Mouse (Mus musculus): ENCODE measurements around the gene Lrmda. TPM values are rescaled to one million over a fixed set of nuclear protein-coding genes. Genes with fewer than 3 reads are reported as not detected.

The Lrmda gene
- polyA plus RNA-seq, 1 experiment, result not detected

DNA sequence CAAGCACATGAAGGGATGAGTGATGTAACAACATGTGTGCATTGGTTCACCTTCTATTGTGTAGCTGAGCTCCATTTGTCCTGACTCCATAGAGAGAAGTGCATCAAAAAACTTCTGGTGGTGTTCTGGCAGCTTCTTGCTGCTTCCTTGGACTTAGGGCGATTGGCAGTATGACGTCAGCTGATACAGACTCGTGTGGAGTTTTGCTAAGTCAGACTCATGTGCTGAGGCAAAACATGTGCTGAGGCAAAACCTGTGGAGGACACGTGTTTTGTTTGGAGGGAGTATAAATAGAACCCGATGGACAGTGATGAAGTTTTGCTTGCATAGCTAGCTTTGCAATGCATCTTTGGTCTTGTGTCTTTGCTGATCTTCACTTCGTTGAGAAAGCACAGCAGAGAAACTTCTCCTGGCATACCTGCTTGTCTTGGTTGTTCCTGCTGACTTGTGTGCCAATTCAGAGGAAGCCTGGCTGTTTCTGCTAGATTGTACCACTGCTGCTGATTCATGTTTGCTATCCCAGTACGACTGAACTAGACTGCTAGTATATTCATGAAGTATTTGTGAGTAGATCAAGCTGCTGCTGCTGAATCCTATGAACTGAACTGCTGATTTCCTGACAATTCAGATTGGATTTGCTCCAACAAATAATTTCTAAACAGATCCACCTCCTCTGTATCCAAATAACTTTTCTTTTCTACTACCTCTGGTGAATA is 208.9 kb downstream of the Lrmda start:
- TF ChIP-seq POLR2A (IDR thresholded peaks at IDR 0.05; ENCODE audit: low read depth, low read length) (no peak), CTCF (IDR thresholded peaks at IDR 0.05; ENCODE audit: extremely low read depth, insufficient read length, insufficient replicate concordance, low read depth, low read length) (no peak)
- H3K27me3 ChIP-seq (ENCODE audit: control insufficient read depth, insufficient read depth, low read length), result no peaks in the 10 kb centered on the region
- whole genome bisulfite sequencing, result 73% methylated on average over 7 of the region's 7 CpGs
- no peak overlapping the region for H3K27ac ChIP-seq (ENCODE audit: insufficient read depth, low read depth, low read length)
- H3K36me3 ChIP-seq (ENCODE audit: control insufficient read depth, insufficient read depth, low read length), result no peaks in the 10 kb centered on the region
- H3K4me1 ChIP-seq (ENCODE audit: control insufficient read depth, insufficient read depth, insufficient read length, low read length), result no peaks in the 10 kb centered on the region
- H3K4me3 ChIP-seq (ENCODE audit: low read depth, low read length), result no peak overlapping the region

DNA sequence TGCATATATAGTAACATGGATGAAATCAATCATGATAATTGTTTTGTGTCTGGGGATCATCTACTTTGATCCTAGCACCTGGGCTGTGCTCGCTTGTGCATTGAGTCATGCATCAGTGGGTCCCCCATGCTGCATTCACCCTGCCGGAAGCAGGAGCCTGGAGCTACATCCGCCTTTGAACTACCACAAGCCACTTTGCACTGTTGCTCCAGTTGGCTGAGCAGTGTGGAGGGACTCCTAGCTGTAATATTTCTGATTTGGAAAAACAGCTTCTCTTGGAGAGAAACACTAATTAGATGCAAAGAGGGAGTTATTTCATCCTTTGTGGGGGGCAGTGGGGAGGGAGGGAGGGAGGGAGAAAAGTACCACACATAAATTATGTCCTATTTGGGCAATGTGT is 220.8 kb downstream of the Lrmda start:
- 93% methylated on average over 3 of the region's 3 CpGs for WGBS
- no peak overlapping the region for H3K4me3 ChIP-seq (ENCODE audit: low read depth, low read length)
- H3K4me1 ChIP-seq (ENCODE audit: control insufficient read depth, insufficient read depth, insufficient read length, low read length), result no peaks in the 10 kb centered on the region
- no peak overlapping the region for H3K27ac ChIP-seq (ENCODE audit: insufficient read depth, low read depth, low read length)
- H3K36me3 ChIP-seq (ENCODE audit: control insufficient read depth, insufficient read depth, low read length), result no peaks in the 10 kb centered on the region
- no peaks in the 10 kb centered on the region for H3K27me3 ChIP-seq (ENCODE audit: control insufficient read depth, insufficient read depth, low read length)
- no peak for TF ChIP-seq CTCF (IDR thresholded peaks at IDR 0.05; ENCODE audit: extremely low read depth, insufficient read length, insufficient replicate concordance, low read depth, low read length)

DNA sequence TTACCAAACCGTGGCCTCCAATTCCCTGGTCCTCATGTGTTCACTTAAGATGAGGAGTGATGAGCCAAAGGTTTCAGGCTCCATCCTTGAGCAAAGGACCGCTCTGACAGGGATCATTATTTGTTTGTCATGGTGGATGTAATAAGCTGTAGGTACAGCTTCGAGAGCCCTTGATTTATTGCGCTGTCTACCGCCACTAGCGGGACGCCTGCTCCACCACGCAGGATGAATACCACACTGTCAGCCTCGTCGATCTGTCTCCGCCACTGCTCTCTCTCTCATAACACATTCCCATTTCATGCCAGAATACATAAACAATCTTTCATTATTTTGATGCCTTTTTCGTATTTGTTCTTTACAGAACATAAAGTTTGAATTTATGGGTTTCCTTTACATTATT is 235.9 kb downstream of the Lrmda start:
- no peak overlapping the region for H3K4me3 ChIP-seq (ENCODE audit: low read depth, low read length)
- no peaks in the 10 kb centered on the region for H3K4me1 ChIP-seq (ENCODE audit: control insufficient read depth, insufficient read depth, insufficient read length, low read length)
- WGBS, result 83% methylated on average over 12 of the region's 12 CpGs
- TF ChIP-seq POLR2A (IDR thresholded peaks at IDR 0.05; ENCODE audit: low read depth, low read length) (no peak), CTCF (IDR thresholded peaks at IDR 0.05; ENCODE audit: extremely low read depth, insufficient read length, insufficient replicate concordance, low read depth, low read length) (no peak)
- no peak overlapping the region for H3K27ac ChIP-seq (ENCODE audit: insufficient read depth, low read depth, low read length)
- no peaks in the 10 kb centered on the region for H3K36me3 ChIP-seq (ENCODE audit: control insufficient read depth, insufficient read depth, low read length)
- no peaks in the 10 kb centered on the region for H3K27me3 ChIP-seq (ENCODE audit: control insufficient read depth, insufficient read depth, low read length)

GRCm38 (mm10) chr14:22256274-22256673 is 236.8 kb downstream of the Lrmda start:
- Histone ChIP-seq H3K36me3 (ENCODE audit: control insufficient read depth, insufficient read depth, low read length) (no peaks in the 10 kb centered on the region), H3K27ac (ENCODE audit: insufficient read depth, low read depth, low read length) (no peak overlapping the region), H3K27me3 (ENCODE audit: control insufficient read depth, insufficient read depth, low read length) (no peaks in the 10 kb centered on the region), H3K4me3 (ENCODE audit: low read depth, low read length) (no peak overlapping the region), H3K4me1 (ENCODE audit: control insufficient read depth, insufficient read depth, insufficient read length, low read length) (no peaks in the 10 kb centered on the region)
- no peak for TF ChIP-seq POLR2A (IDR thresholded peaks at IDR 0.05; ENCODE audit: low read depth, low read length)
- TF ChIP-seq CTCF (IDR thresholded peaks at IDR 0.05; ENCODE audit: extremely low read depth, insufficient read length, insufficient replicate concordance, low read depth, low read length), result no peak
- 87% methylated on average over 12 of the region's 12 CpGs for WGBS

- no peak overlapping the region for H3K4me3 ChIP-seq (ENCODE audit: low read depth, low read length)
- H3K27me3 ChIP-seq (ENCODE audit: control insufficient read depth, insufficient read depth, low read length), result no peaks in the 10 kb centered on the region
- H3K36me3 ChIP-seq (ENCODE audit: control insufficient read depth, insufficient read depth, low read length), result no peaks in the 10 kb centered on the region
- H3K4me1 ChIP-seq (ENCODE audit: control insufficient read depth, insufficient read depth, insufficient read length, low read length), result no peaks in the 10 kb centered on the region
- H3K27ac ChIP-seq (ENCODE audit: insufficient read depth, low read depth, low read length), result no peak overlapping the region
- no peak for TF ChIP-seq CTCF (IDR thresholded peaks at IDR 0.05; ENCODE audit: extremely low read depth, insufficient read length, insufficient replicate concordance, low read depth, low read length)
- WGBS, result 58% methylated on average over 10 of the region's 10 CpGs
Measured at GRCm38 (mm10) chr14:22259376-22260032, 240.0 kb downstream of the Lrmda start.

- 44% methylated on average over 5 of the region's 5 CpGs for WGBS
- TF ChIP-seq CTCF (IDR thresholded peaks at IDR 0.05; ENCODE audit: extremely low read depth, insufficient read length, insufficient replicate concordance, low read depth, low read length), result no peak
- no peak for TF ChIP-seq POLR2A (IDR thresholded peaks at IDR 0.05; ENCODE audit: low read depth, low read length)
- Histone ChIP-seq H3K36me3 (ENCODE audit: control insufficient read depth, insufficient read depth, low read length) (no peaks in the 10 kb centered on the region), H3K4me3 (ENCODE audit: low read depth, low read length) (no peak overlapping the region), H3K4me1 (ENCODE audit: control insufficient read depth, insufficient read depth, insufficient read length, low read length) (no peaks in the 10 kb centered on the region), H3K27me3 (ENCODE audit: control insufficient read depth, insufficient read depth, low read length) (no peaks in the 10 kb centered on the region), H3K27ac (ENCODE audit: insufficient read depth, low read depth, low read length) (no peak overlapping the region)
Measured at GRCm38 (mm10) chr14:22260033-22260419, 240.5 kb downstream of the Lrmda start.

- Histone ChIP-seq H3K4me1 (ENCODE audit: control insufficient read depth, insufficient read depth, insufficient read length, low read length) (no peaks in the 10 kb centered on the region), H3K27ac (ENCODE audit: insufficient read depth, low read depth, low read length) (no peak overlapping the region), H3K27me3 (ENCODE audit: control insufficient read depth, insufficient read depth, low read length) (no peaks in the 10 kb centered on the region), H3K36me3 (ENCODE audit: control insufficient read depth, insufficient read depth, low read length) (no peaks in the 10 kb centered on the region), H3K4me3 (ENCODE audit: low read depth, low read length) (no peak overlapping the region)
- no peak for TF ChIP-seq POLR2A (IDR thresholded peaks at IDR 0.05; ENCODE audit: low read depth, low read length)
- TF ChIP-seq CTCF (IDR thresholded peaks at IDR 0.05; ENCODE audit: extremely low read depth, insufficient read length, insufficient replicate concordance, low read depth, low read length), result no peak
- WGBS, result 89% methylated on average over 4 of the region's 4 CpGs
Measured at GRCm38 (mm10) chr14:22265229-22265905, 245.9 kb downstream of the Lrmda start.
